9 mouse cellular contexts compared by ENCODE assay signal in genomic region chr17:85686476-85687420, GRCm38 (mm10). TPM values are rescaled to one million over a fixed set of nuclear protein-coding genes. Genes with fewer than 3 reads are reported as not detected.
DNase-seq lines count a peak whose midpoint lies in the region; ATAC-seq lines count a peak whose summit lies in the region.
"Had no signal": no experiment of that assay in that cellular context is flagged by ENCODE, and none has a peak within 500 bp of the region (broad histone marks: within the 10 kb centered on the region; RNA-seq: fewer than 3 reads in every experiment).

No protein-coding gene starts in this region.

- no peaks in the 10 kb centered on the region for H3K9me3 ChIP-seq in lung, embryonic 15.5 days
- H3K9me3 ChIP-seq in forebrain, embryonic 11.5 days (ENCODE audit: control insufficient read depth, low read length): no peaks in the 10 kb centered on the region
- H3K9me3 ChIP-seq in limb, embryonic 11.5 days (ENCODE audit: control insufficient read depth, low read length): no peaks in the 10 kb centered on the region
- H3K9me3 ChIP-seq in stomach, embryonic 14.5 days (ENCODE audit: control insufficient read depth, low read depth, low read length): no peaks in the 10 kb centered on the region

- no peak for DNase-seq in lung, postnatal 10 days
- DNase-seq in forebrain, embryonic 11.5 days (ENCODE audit: low spot score): peak; percentile 58
- peak; percentile 65 for DNase-seq in limb, embryonic 11.5 days (ENCODE audit: low spot score)
- DNase-seq in spleen, adult 18-20 months: no peak
- DNase-seq in lung, postnatal 36 days: no peak

- 4% methylated on average over 42 of the region's 42 CpGs for WGBS in lung, embryonic 15.5 days
- 1% methylated on average over 42 of the region's 42 CpGs for WGBS in forebrain, embryonic 11.5 days
- WGBS in limb, embryonic 11.5 days: 2% methylated on average over 42 of the region's 42 CpGs
- WGBS in stomach, embryonic 14.5 days: 6% methylated on average over 42 of the region's 42 CpGs

- no peaks in the 10 kb centered on the region for H3K36me3 ChIP-seq in lung, embryonic 15.5 days
- H3K36me3 ChIP-seq in forebrain, embryonic 11.5 days (ENCODE audit: control insufficient read depth, insufficient read depth, low read length): no peaks in the 10 kb centered on the region
- H3K36me3 ChIP-seq in limb, embryonic 11.5 days (ENCODE audit: control insufficient read depth, insufficient read depth, low read length): no peaks in the 10 kb centered on the region
- no peaks in the 10 kb centered on the region for H3K36me3 ChIP-seq in stomach, embryonic 14.5 days (ENCODE audit: control insufficient read depth, insufficient read depth, low read length)

- peak overlapping the region; percentile 85 for H3K4me2 ChIP-seq in lung, embryonic 15.5 days
- peak overlapping the region; percentile 74 for H3K4me2 ChIP-seq in forebrain, embryonic 11.5 days (ENCODE audit: low read depth, low read length, severe bottlenecking)
- peak overlapping the region; percentile 72 for H3K4me2 ChIP-seq in limb, embryonic 11.5 days (ENCODE audit: low read depth, severe bottlenecking)
- peak overlapping the region; percentile 76 for H3K4me2 ChIP-seq in stomach, embryonic 14.5 days (replicated peaks; ENCODE audit: low read depth, low read length)

- no peak overlapping the region for H3K9ac ChIP-seq in lung, embryonic 15.5 days
- peak overlapping the region; percentile 50 for H3K9ac ChIP-seq in forebrain, embryonic 11.5 days (ENCODE audit: low read length)
- H3K9ac ChIP-seq in limb, embryonic 11.5 days (ENCODE audit: low read length): peak overlapping the region; percentile 68
- H3K9ac ChIP-seq in stomach, embryonic 14.5 days (replicated peaks; ENCODE audit: low read depth, low read length): peak overlapping the region; percentile 64
- H3K9ac ChIP-seq: liver, embryonic 14.5 days had no signal

- H3K27ac ChIP-seq in lung, embryonic 15.5 days: no peak overlapping the region
- H3K27ac ChIP-seq in forebrain, embryonic 11.5 days (ENCODE audit: low read depth, low read length): no peak overlapping the region; the same call in 1 of the 2 replicates
- H3K27ac ChIP-seq in limb, embryonic 11.5 days (replicated peaks; ENCODE audit: low read depth, low read length): no peak overlapping the region
- H3K27ac ChIP-seq in stomach, embryonic 14.5 days (ENCODE audit: low read length): peak overlapping the region; percentile 76
- H3K27ac ChIP-seq: liver, embryonic 14.5 days had no signal

- H3K27me3 ChIP-seq in lung, embryonic 15.5 days: peaks cover 98% of the 10 kb centered on the region
- H3K27me3 ChIP-seq in forebrain, embryonic 11.5 days (ENCODE audit: control insufficient read depth, insufficient read depth, low read length): peaks cover 90% of the 10 kb centered on the region
- peaks cover 84% of the 10 kb centered on the region for H3K27me3 ChIP-seq in limb, embryonic 11.5 days (ENCODE audit: control insufficient read depth, insufficient read depth, low read length)
- H3K27me3 ChIP-seq in stomach, embryonic 14.5 days (ENCODE audit: control insufficient read depth, insufficient read depth, low read length): peaks cover 39% of the 10 kb centered on the region

- peak overlapping the region; percentile 40 for H3K4me3 ChIP-seq in lung, embryonic 15.5 days
- H3K4me3 ChIP-seq in forebrain, embryonic 11.5 days (ENCODE audit: low read depth, low read length): peak overlapping the region; percentile 42
- peak overlapping the region; percentile 47 for H3K4me3 ChIP-seq in limb, embryonic 11.5 days (ENCODE audit: low read depth, low read length)
- peak overlapping the region; percentile 44 for H3K4me3 ChIP-seq in stomach, embryonic 14.5 days (ENCODE audit: low read depth, low read length)

- H3K4me1 ChIP-seq in lung, embryonic 15.5 days: peaks cover 22% of the 10 kb centered on the region
- peaks cover 11% of the 10 kb centered on the region for H3K4me1 ChIP-seq in forebrain, embryonic 11.5 days (replicated peaks; ENCODE audit: control insufficient read depth, insufficient read depth, low read length)
- peaks cover 29% of the 10 kb centered on the region for H3K4me1 ChIP-seq in limb, embryonic 11.5 days (ENCODE audit: control insufficient read depth, insufficient read depth, low read length)
- H3K4me1 ChIP-seq in stomach, embryonic 14.5 days (ENCODE audit: control insufficient read depth, insufficient read depth, low read length): peaks cover 8% of the 10 kb centered on the region

- no peak for ATAC-seq in lung, embryonic 15.5 days (ENCODE audit: borderline replicate concordance, extremely low read depth, low FRiP score, low TSS enrichment)
- ATAC-seq in forebrain, embryonic 11.5 days (replicated peaks; ENCODE audit: low FRiP score): no peak
- no peak for ATAC-seq in limb, embryonic 11.5 days (ENCODE audit: insufficient number of reproducible peaks, low FRiP score, low TSS enrichment, low read depth)
- ATAC-seq in stomach, embryonic 14.5 days (ENCODE audit: insufficient number of reproducible peaks, insufficient read depth, low FRiP score, low read depth): no peak
- no peak for ATAC-seq in cerebellum, adult (ENCODE audit: insufficient number of reproducible peaks, low FRiP score, low TSS enrichment)

RNA-seq across cellular contexts. Expression of gene Six2, which starts 1.3 kb away (rescaled TPM):
- polyA plus RNA-seq in lung, embryonic 15.5 days (2015; fragmentation: Nextera tagmentation; extraction: Ambion mirVana): 0.21 and 0.55 TPM in 2 replicates
- polyA plus RNA-seq in forebrain, embryonic 11.5 days (2014; fragmentation: Nextera tagmentation; extraction: Ambion mirVana): 12.5 and 12.6 TPM in 2 replicates
- 7.8 and 8.4 TPM in 2 replicates for polyA plus RNA-seq in limb, embryonic 11.5 days (2014; fragmentation: Nextera tagmentation; extraction: Ambion mirVana)
- 7.6 and 8.9 TPM in 2 replicates for polyA plus RNA-seq in stomach, embryonic 14.5 days (2014; fragmentation: Nextera tagmentation; extraction: Ambion mirVana)

Comparison
In these comparisons a context has a peak if more than half of its experiments do, and no peak if none do; other contexts are left out.
1. DNase-seq: peak in forebrain, embryonic 11.5 days (single experiment) and limb, embryonic 11.5 days (single experiment); none in lung, postnatal 10 days (single experiment), spleen, adult 18-20 months (0 of 2) and lung, postnatal 36 days (single experiment).
2. Peak in every context shown above with its lines, with median percentiles within 50 percentile points of each other: H3K4me2 ChIP-seq and H3K4me3 ChIP-seq.